Mouse (Mus musculus) forebrain, embryonic 10.5 days (tissue): ENCODE data around the gene Lrrc4c. TPM values are rescaled to one million over a fixed set of nuclear protein-coding genes. Genes with fewer than 3 reads are reported as not detected.

Experiments used
- DNase-seq: peaks from one replicate; pipeline ENCODE4 v3.0.0-alpha.2; 2017; ENCODE audit warnings: low spot score; ENCODE audit errors: extremely low spot score
- H3K27ac ChIP-seq: fragments of 300-500 bp; sonication (generic); 2 replicates; pipeline ENCODE4 v1.5.1; 2016; ENCODE audit warnings: mild to moderate bottlenecking
- H3K27me3 ChIP-seq: fragments of 300-500 bp; sonication (generic); 2 replicates; pipeline ENCODE4 v1.6.1; 2016; ENCODE audit warnings: mild to moderate bottlenecking; ENCODE audit not compliant: poor library complexity, severe bottlenecking
- H3K36me3 ChIP-seq: fragments of 300-500 bp; sonication (generic); replicated peaks from 2 replicates; pipeline ENCODE4 v1.6.1; 2016; ENCODE audit warnings: mild to moderate bottlenecking, moderate library complexity
- H3K4me1 ChIP-seq: fragments of 300-500 bp; sonication (generic); 2 replicates; pipeline ENCODE4 v1.6.1; 2016
- H3K4me3 ChIP-seq: fragments of 300-500 bp; sonication (generic); 2 replicates; pipeline ENCODE4 v1.5.1; 2016; ENCODE audit warnings: mild to moderate bottlenecking, moderate library complexity
- H3K9me3 ChIP-seq: fragments of 300-500 bp; sonication (generic); 2 replicates; pipeline ENCODE4 v1.6.1; 2016; ENCODE audit warnings: mild to moderate bottlenecking, moderate library complexity
- WGBS: fragments of 180-500 bp; shearing (Covaris S2); methylation state at CpG from one replicate; pipeline ENCODE4 v1.1.7; 2016; 5-methylcytosine and 5-hydroxymethylcytosine counted together
- microRNA-seq: library from miRNA; unstranded; fragments of <30 nt; microRNA quantifications from one replicate; pipeline ENCODE4, GENCODE M21; 2017
- polyA plus RNA-seq: library from polyadenylated mRNA; unstranded; fragments of >200 nt; fragmentation: Nextera tagmentation; extraction: Ambion mirVana; gene quantifications from 2 replicates; pipeline ENCODE4 v1.2.1, GENCODE M21; 2016

Gene Lrrc4c
- polyA plus RNA-seq, 1 experiment from 2014 or later: 5.0 TPM

- WGBS: 93% methylated on average over 2 of the region's 2 CpGs
- no peaks in the 10 kb centered on the region for H3K9me3 ChIP-seq
- no peaks in the 10 kb centered on the region for H3K27me3 ChIP-seq
- DNase-seq: no peak
- H3K27ac ChIP-seq: no peak overlapping the region
- no peak overlapping the region for H3K4me3 ChIP-seq
- no peaks in the 10 kb centered on the region for H3K36me3 ChIP-seq
- no peaks in the 10 kb centered on the region for H3K4me1 ChIP-seq
Measured at GRCm38 (mm10) chr2:97639941-97640340, 1322.0 kb downstream of the Lrrc4c start.

- no peak for DNase-seq
- no peaks in the 10 kb centered on the region for H3K27me3 ChIP-seq
- H3K4me3 ChIP-seq: no peak overlapping the region
- H3K4me1 ChIP-seq: no peaks in the 10 kb centered on the region
- H3K36me3 ChIP-seq: no peaks in the 10 kb centered on the region
- no peak overlapping the region for H3K27ac ChIP-seq
- no peaks in the 10 kb centered on the region; the same call in 1 of the 2 replicates for H3K9me3 ChIP-seq
Measured at GRCm38 (mm10) chr2:97641661-97642060, 1323.7 kb downstream of the Lrrc4c start.

GRCm38 (mm10) chr2:97652711-97653110 is 1334.7 kb downstream of the Lrrc4c start:
- H3K4me3 ChIP-seq: no peak overlapping the region
- H3K36me3 ChIP-seq: no peaks in the 10 kb centered on the region
- H3K4me1 ChIP-seq: peaks cover 10% of the 10 kb centered on the region; the same call in 1 of the 2 replicates
- no peak for DNase-seq
- H3K27ac ChIP-seq: no peak overlapping the region
- H3K27me3 ChIP-seq: no peaks in the 10 kb centered on the region
- 36% methylated on average over 1 of the region's 1 CpGs for WGBS
- no peaks in the 10 kb centered on the region; the same call in 1 of the 2 replicates for H3K9me3 ChIP-seq

Small RNA genes lying within 50 kb of the gene (microRNA-seq; reads per million reads assigned to microRNA genes)
- not detected for gene Gm44320
